Mouse (Mus musculus) E14TG2a.4 (cell line): ENCODE measurements around the gene Wtap.

Experiments used
- CTCF ChIP-seq: conservative IDR thresholded peaks from 2 replicates; pipeline ENCODE4 v1.5.1; 2014; ENCODE audit warnings: low read length
- NANOG ChIP-seq: IDR thresholded peaks from 2 replicates; pipeline ENCODE4 v1.6.1; 2014; ENCODE audit warnings: borderline replicate concordance, low read length, mixed read lengths
- POU5F1 ChIP-seq: IDR thresholded peaks from 2 replicates; pipeline ENCODE4 v1.6.1; 2014; ENCODE audit warnings: low read length, borderline replicate concordance

DNA sequence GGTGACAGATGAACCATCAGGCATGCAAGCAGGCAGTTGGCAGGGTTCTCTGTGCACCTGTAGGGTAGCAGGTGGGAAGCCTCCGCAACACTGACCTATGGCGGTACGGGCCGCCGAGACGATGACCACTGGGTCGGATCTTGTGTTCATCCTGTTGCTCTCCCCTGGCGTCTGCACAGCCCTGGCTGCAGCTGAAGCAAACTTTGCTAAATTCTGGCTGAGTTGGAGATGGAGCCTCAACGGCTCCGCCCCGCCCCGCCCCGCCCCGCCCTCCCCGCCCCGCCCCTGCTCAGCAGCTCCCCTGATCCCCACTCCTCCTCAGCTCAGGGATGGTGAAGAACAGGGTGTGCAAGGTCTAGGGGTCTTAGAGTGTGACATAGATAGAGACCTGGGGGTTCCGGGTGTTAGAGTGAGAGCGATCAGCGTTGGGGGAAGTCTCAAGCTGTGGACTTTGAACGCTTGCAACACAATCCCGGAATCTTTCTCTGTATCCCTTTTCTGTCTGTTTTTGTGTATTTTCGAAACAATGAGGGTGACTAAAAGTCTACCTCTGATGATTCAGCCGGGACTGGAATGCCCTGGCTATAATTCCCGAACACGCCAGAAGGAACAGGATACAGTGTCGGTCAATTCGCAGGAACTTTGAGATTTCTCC lies 53.7 kb downstream of the Wtap start, which contains the start of gene Acat3:
- TF ChIP-seq CTCF (no peak), POU5F1 (no peak), NANOG (no peak)
